Mouse (Mus musculus): ENCODE results near the gene Slc25a13. TPM values are rescaled to one million over a fixed set of nuclear protein-coding genes. Genes with fewer than 3 reads are reported as not detected.

Slc25a13 gene
- total and polyA plus RNA-seq, 3 experiments = 15.6 to 16.7 TPM; not detected in 1

DNA sequence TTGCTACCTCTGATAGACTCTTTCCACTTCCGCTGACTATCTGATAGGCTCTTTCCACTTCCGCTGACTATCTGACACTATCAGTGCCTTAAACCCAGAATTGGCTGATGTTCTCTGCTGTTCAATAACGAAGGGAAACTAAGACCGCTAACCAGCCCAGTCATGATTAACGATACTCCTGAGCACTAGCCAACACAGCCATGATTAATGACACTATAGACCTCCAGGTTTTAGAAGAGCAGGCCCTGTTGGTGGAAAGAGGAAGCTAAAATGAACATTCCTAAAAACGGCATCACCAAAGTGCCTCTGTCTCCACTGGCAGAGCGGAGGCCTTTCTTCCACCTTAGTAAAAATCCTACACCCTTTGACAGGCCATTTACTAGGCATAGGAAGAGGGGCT, 24.6 kb downstream of the Slc25a13 start:
- Histone ChIP-seq H3K9ac (ENCODE audit: control insufficient read depth, low read depth, low read length, poor library complexity, severe bottlenecking) (no peak overlapping the region), H3K27me3 (ENCODE audit: control insufficient read depth in 1 of 2, insufficient read depth in 2 of 2, low read length in 2 of 2) (no peaks in the 10 kb centered on the region), H3K36me3 (ENCODE audit: control insufficient read depth in 1 of 2, insufficient read depth in 2 of 2, low read length in 2 of 2) (no peaks in the 10 kb centered on the region), H3K4me1 (ENCODE audit: control insufficient read depth in 1 of 2, insufficient read depth in 2 of 2, low read length in 2 of 2) (no peaks in the 10 kb centered on the region), H3K9me3 (replicated peaks; ENCODE audit: insufficient read depth, low read length) (no peaks in the 10 kb centered on the region), H3K79me2 (ENCODE audit: control insufficient read depth, insufficient read depth, low read length, poor library complexity) (no peaks in the 10 kb centered on the region), H3K27ac (ENCODE audit: control insufficient read depth, low read depth, low read length) (no peak overlapping the region), H3K4me3 (ENCODE audit: control insufficient read depth in 1 of 2, insufficient read depth in 1 of 2, low read depth in 2 of 2, low read length in 2 of 2) (no peak overlapping the region)
- TF ChIP-seq RAD21 (IDR thresholded peaks at IDR 0.05; ENCODE audit: low read depth, low read length) (no peak), MEF2A (IDR thresholded peaks at IDR 0.05; ENCODE audit: extremely low read depth, insufficient replicate concordance, low read depth, low read length, poor library complexity, severe bottlenecking) (no peak), ZKSCAN1 (IDR thresholded peaks at IDR 0.05; ENCODE audit: low read depth, low read length) (no peak), SIN3A (IDR thresholded peaks at IDR 0.05; ENCODE audit: low read length) (no peak), JUND (IDR thresholded peaks at IDR 0.05; ENCODE audit: low read depth, low read length) (no peak), CHD1 (IDR thresholded peaks at IDR 0.05; ENCODE audit: low read depth, low read length) (no peak), RCOR1 (IDR thresholded peaks at IDR 0.05; ENCODE audit: low read depth, low read length) (no peak), ZC3H11A (IDR thresholded peaks at IDR 0.05; ENCODE audit: low read depth, low read length) (no peak), MYC (IDR thresholded peaks at IDR 0.05; ENCODE audit: low read depth, low read length) (no peak), CTCF (IDR thresholded peaks at IDR 0.05 in 2 of 3, conservative IDR thresholded peaks at IDR 0.05 in 1 of 3; ENCODE audit: control insufficient read depth in 1 of 3, insufficient read depth in 1 of 3, low read depth in 2 of 3, low read length in 3 of 3, poor library complexity in 1 of 3, severe bottlenecking in 1 of 3) (no peak), TBP (IDR thresholded peaks at IDR 0.05; ENCODE audit: low read depth, low read length) (no peak), CHD2 (IDR thresholded peaks at IDR 0.05; ENCODE audit: low read length) (no peak), TCF12 (IDR thresholded peaks at IDR 0.05; ENCODE audit: low read depth, low read length) (no peak), UBTF (IDR thresholded peaks at IDR 0.05; ENCODE audit: borderline replicate concordance, insufficient read depth, low read depth, low read length) (no peak), GABPA (IDR thresholded peaks at IDR 0.05; ENCODE audit: low read depth, low read length) (no peak), MAZ (IDR thresholded peaks at IDR 0.05; ENCODE audit: low read depth, low read length) (no peak), ZMIZ1 (IDR thresholded peaks at IDR 0.05; ENCODE audit: low read depth, low read length) (no peak), ELF1 (IDR thresholded peaks at IDR 0.05; ENCODE audit: low read depth, low read length) (no peak), HCFC1 (IDR thresholded peaks at IDR 0.05; ENCODE audit: low read depth, low read length) (no peak), POLR2A (IDR thresholded peaks at IDR 0.05; ENCODE audit: control insufficient read depth in 1 of 2, insufficient read depth in 1 of 2, low read depth in 1 of 2, low read length in 2 of 2, poor library complexity in 1 of 2) (no peak)
- DNase-seq (ENCODE audit: low read depth, low spot score) = no peak

DNA sequence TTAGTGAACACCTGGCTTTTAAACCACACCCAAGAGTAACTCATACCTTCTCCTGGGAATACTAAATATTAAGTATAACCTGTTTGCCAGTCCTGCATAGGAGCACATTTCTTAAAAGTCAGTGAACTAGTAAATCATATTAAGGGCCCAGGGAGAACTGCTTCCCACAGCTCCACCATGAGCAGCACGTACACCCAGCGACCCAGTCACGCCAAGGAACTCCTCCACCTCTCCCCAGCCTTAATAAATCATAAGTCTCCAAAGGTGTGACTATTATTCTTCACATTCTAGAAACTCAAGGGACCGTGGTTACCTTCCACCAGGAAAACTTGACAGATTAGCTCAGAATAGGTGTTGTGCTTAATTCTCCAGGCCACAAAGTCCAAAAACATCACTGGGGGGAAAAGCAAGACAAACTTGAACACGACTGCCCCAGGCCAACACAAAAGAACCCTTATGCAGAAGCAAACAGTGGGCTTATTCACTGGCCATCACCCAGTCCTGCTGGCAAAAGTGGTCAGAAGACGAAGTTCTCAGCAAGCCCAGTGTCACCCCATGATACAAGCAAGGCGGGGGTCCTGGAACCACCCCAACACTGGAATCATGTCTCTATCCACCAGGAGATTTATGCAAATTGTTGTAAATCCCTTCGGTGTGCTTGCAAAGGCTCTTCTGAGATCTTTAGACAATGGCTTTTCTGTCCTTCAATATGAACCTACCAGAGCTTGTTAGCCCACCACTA, 25.2 kb downstream of the Slc25a13 start:
- no peak for DNase-seq (ENCODE audit: low read depth, low spot score)
- H3K27me3 ChIP-seq (ENCODE audit: control insufficient read depth in 1 of 2, insufficient read depth in 2 of 2, low read length in 2 of 2) = no peaks in the 10 kb centered on the region
- H3K79me2 ChIP-seq (ENCODE audit: control insufficient read depth, insufficient read depth, low read length, poor library complexity) = no peaks in the 10 kb centered on the region

More for the DNA sequence above, 25.2 kb downstream of the Slc25a13 start:
- Histone ChIP-seq H3K27ac (ENCODE audit: control insufficient read depth, low read depth, low read length) (no peak overlapping the region), H3K9ac (ENCODE audit: control insufficient read depth, low read depth, low read length, poor library complexity, severe bottlenecking) (no peak overlapping the region), H3K9me3 (replicated peaks; ENCODE audit: insufficient read depth, low read length) (no peaks in the 10 kb centered on the region), H3K4me3 (ENCODE audit: control insufficient read depth in 1 of 2, insufficient read depth in 1 of 2, low read depth in 2 of 2, low read length in 2 of 2) (no peak overlapping the region), H3K4me1 (ENCODE audit: control insufficient read depth in 1 of 2, insufficient read depth in 2 of 2, low read length in 2 of 2) (no peaks in the 10 kb centered on the region), H3K36me3 (ENCODE audit: control insufficient read depth in 1 of 2, insufficient read depth in 2 of 2, low read length in 2 of 2) (no peaks in the 10 kb centered on the region)
- TF ChIP-seq ETS1 (IDR thresholded peaks at IDR 0.05; ENCODE audit: low read depth, low read length) = no peak
- no peak for TF ChIP-seq CTCF (IDR thresholded peaks at IDR 0.05 in 2 of 3, conservative IDR thresholded peaks at IDR 0.05 in 1 of 3; ENCODE audit: control insufficient read depth in 1 of 3, insufficient read depth in 1 of 3, low read depth in 2 of 3, low read length in 3 of 3, poor library complexity in 1 of 3, severe bottlenecking in 1 of 3)
- no peak for TF ChIP-seq HCFC1 (IDR thresholded peaks at IDR 0.05; ENCODE audit: low read depth, low read length)
- no peak for TF ChIP-seq ZKSCAN1 (IDR thresholded peaks at IDR 0.05; ENCODE audit: low read depth, low read length)
- TF ChIP-seq GABPA (IDR thresholded peaks at IDR 0.05; ENCODE audit: low read depth, low read length) = no peak
- TF ChIP-seq MXI1 (IDR thresholded peaks at IDR 0.05; ENCODE audit: low read depth, low read length) = no peak
- no peak for TF ChIP-seq E2F4 (IDR thresholded peaks at IDR 0.05; ENCODE audit: borderline replicate concordance, low read depth, low read length)
- TF ChIP-seq UBTF (IDR thresholded peaks at IDR 0.05; ENCODE audit: borderline replicate concordance, insufficient read depth, low read depth, low read length) = no peak
- TF ChIP-seq MYC (IDR thresholded peaks at IDR 0.05; ENCODE audit: low read depth, low read length) = no peak
- TF ChIP-seq KAT2A (conservative IDR thresholded peaks at IDR 0.05; ENCODE audit: low read depth, low read length) = no peak
- no peak for TF ChIP-seq MAX (IDR thresholded peaks at IDR 0.05; ENCODE audit: low read length)
- TF ChIP-seq CHD2 (IDR thresholded peaks at IDR 0.05; ENCODE audit: low read length) = no peak
- TF ChIP-seq TCF12 (IDR thresholded peaks at IDR 0.05; ENCODE audit: low read depth, low read length) = no peak
- no peak for TF ChIP-seq SMC3 (IDR thresholded peaks at IDR 0.05; ENCODE audit: low read depth, low read length)
- TF ChIP-seq BHLHE40 (IDR thresholded peaks at IDR 0.05; ENCODE audit: borderline replicate concordance, low read depth, low read length) = no peak
- TF ChIP-seq JUND (IDR thresholded peaks at IDR 0.05; ENCODE audit: low read depth, low read length) = no peak
- no peak for TF ChIP-seq TAL1 (IDR thresholded peaks at IDR 0.05; ENCODE audit: low read length)
- no peak for TF ChIP-seq RAD21 (IDR thresholded peaks at IDR 0.05; ENCODE audit: low read depth, low read length)
